Mouse (Mus musculus): ENCODE data around the gene Pmel.

Pmel gene

DNA sequence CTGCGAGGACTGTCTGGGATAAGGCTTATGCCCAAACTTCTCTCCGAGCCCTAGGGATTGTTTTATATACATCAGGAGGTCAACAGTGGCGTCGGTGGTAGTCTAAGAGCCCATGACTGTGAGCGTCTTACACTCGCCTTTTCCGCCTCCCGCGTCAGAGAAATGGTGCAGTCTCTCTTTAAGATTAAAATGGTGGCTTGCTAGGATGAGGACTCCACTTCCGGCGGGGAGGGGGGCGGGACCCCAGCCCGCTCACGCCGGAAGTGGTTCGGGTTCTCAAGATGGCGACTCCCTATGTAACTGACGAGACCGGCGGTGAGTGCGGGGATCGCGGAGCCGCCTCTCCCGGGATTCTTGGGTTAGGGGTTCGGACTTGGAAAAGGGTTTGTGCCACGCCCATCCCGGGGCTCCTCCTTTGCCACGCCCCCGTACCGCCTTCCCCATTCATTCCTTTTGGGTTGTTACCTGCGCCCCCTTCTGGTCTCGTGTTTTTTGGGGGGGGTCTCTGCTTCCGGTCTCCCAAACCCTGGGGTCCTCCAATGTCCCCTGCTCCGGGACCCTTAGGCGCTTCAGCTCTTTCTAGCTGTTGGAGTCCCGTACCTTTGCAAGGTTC, 44.4 kb downstream of the Pmel start:
- DNase-seq (ENCODE audit: low spot score in 2 of 2), result peak; percentile 70 to 77

All from frontal cortex, postnatal 10 days (tissue).